Comparison of ENCODE assay signal across 8 mouse cellular contexts in genomic region chr9:63755671-63756543, GRCm38 (mm10). TPM values are rescaled to one million over a fixed set of nuclear protein-coding genes. Genes with fewer than 3 reads are reported as not detected.
DNase-seq lines count a peak whose midpoint lies in the region; ATAC-seq lines count a peak whose summit lies in the region.

No protein-coding gene starts in this region.

- ATAC-seq in kidney, embryonic 14.5 days (ENCODE audit: low FRiP score, low TSS enrichment): no peak
- no peak for ATAC-seq in heart, embryonic 11.5 days (replicated peaks; ENCODE audit: insufficient number of reproducible peaks, low FRiP score, low TSS enrichment)
- ATAC-seq in liver, embryonic 11.5 days (replicated peaks; ENCODE audit: low FRiP score): no peak

- peak overlapping the region; percentile 90 for H3K4me2 ChIP-seq in kidney, embryonic 14.5 days (replicated peaks; ENCODE audit: low read depth, low read length)
- H3K4me2 ChIP-seq in heart, embryonic 11.5 days: peak overlapping the region; percentile 94
- peak overlapping the region; percentile 92 for H3K4me2 ChIP-seq in liver, embryonic 11.5 days

- no peak for DNase-seq in kidney, adult 9 months
- peak; percentile 49 for DNase-seq in adipocyte (ENCODE audit: low spot score)
- DNase-seq in liver, embryonic 11.5 days (ENCODE audit: low spot score): no peak
- peak; percentile 36 for DNase-seq in thymus, postnatal 4 days
- DNase-seq in ovary, adult 18-20 months (ENCODE audit: low spot score): no peak
- no peak for DNase-seq in gastrocnemius, postnatal 4 days (ENCODE audit: low spot score in 2 of 2)

- peaks cover 57% of the 10 kb centered on the region for H3K4me1 ChIP-seq in kidney, embryonic 14.5 days (ENCODE audit: control insufficient read depth, insufficient read depth, low read length)
- peaks cover 53% of the 10 kb centered on the region for H3K4me1 ChIP-seq in heart, embryonic 11.5 days (ENCODE audit: control insufficient read depth, insufficient read depth, low read length)
- peaks cover 55% of the 10 kb centered on the region for H3K4me1 ChIP-seq in liver, embryonic 11.5 days (replicated peaks; ENCODE audit: control insufficient read depth, insufficient read depth, low read length)

- peak overlapping the region; percentile 95 for H3K4me3 ChIP-seq in kidney, embryonic 14.5 days (ENCODE audit: low read length)
- H3K4me3 ChIP-seq in heart, embryonic 11.5 days (ENCODE audit: low read depth, low read length): peak overlapping the region; percentile 75
- peak overlapping the region; percentile 87 for H3K4me3 ChIP-seq in liver, embryonic 11.5 days (ENCODE audit: low read depth, low read length)

- WGBS in kidney, embryonic 14.5 days: 21% methylated on average over 15 of the region's 15 CpGs
- 31% methylated on average over 15 of the region's 15 CpGs for WGBS in heart, embryonic 11.5 days (ENCODE audit: insufficient replicate concordance)
- 39% methylated on average over 15 of the region's 15 CpGs for WGBS in liver, embryonic 11.5 days

- 0 out of 2 replicates have a peak, but pooled peaks cover 3% of the 10 kb centered on the region for H3K36me3 ChIP-seq in kidney, embryonic 14.5 days (ENCODE audit: control insufficient read depth, insufficient read depth, low read length)
- no peaks in the 10 kb centered on the region for H3K36me3 ChIP-seq in heart, embryonic 11.5 days (ENCODE audit: control insufficient read depth, insufficient read depth, low read length)
- H3K36me3 ChIP-seq in liver, embryonic 11.5 days (ENCODE audit: control insufficient read depth, insufficient read depth, low read length): no peaks in the 10 kb centered on the region

- H3K9ac ChIP-seq in kidney, embryonic 14.5 days (ENCODE audit: low read depth, low read length): peak overlapping the region; percentile 95
- peak overlapping the region; percentile 87 for H3K9ac ChIP-seq in heart, embryonic 11.5 days (ENCODE audit: low read depth, low read length)
- H3K9ac ChIP-seq in liver, embryonic 11.5 days (ENCODE audit: low read depth, low read length): peak overlapping the region; percentile 83

- no peak overlapping the region for H3K27ac ChIP-seq in kidney, embryonic 14.5 days (ENCODE audit: low read depth, low read length)
- peak overlapping the region; percentile 95 for H3K27ac ChIP-seq in heart, embryonic 11.5 days (ENCODE audit: low read depth, low read length)
- no peak overlapping the region for H3K27ac ChIP-seq in liver, embryonic 11.5 days (ENCODE audit: low read depth, low read length)

- H3K27me3 ChIP-seq in kidney, embryonic 14.5 days (ENCODE audit: control insufficient read depth, insufficient read depth, low read length): no peaks in the 10 kb centered on the region
- H3K27me3 ChIP-seq in heart, embryonic 11.5 days (ENCODE audit: control insufficient read depth, insufficient read depth, low read length): no peaks in the 10 kb centered on the region
- no peaks in the 10 kb centered on the region for H3K27me3 ChIP-seq in liver, embryonic 11.5 days (replicated peaks; ENCODE audit: control insufficient read depth, insufficient read depth, low read length)

- H3K9me3 ChIP-seq in kidney, embryonic 14.5 days (ENCODE audit: control insufficient read depth, low read length): no peaks in the 10 kb centered on the region
- H3K9me3 ChIP-seq in heart, embryonic 11.5 days (replicated peaks; ENCODE audit: control insufficient read depth, low read length): no peaks in the 10 kb centered on the region
- no peaks in the 10 kb centered on the region for H3K9me3 ChIP-seq in liver, embryonic 11.5 days (ENCODE audit: control insufficient read depth, low read length)

RNA-seq across cellular contexts. Expression of gene Smad3, which starts 1.9 kb away (rescaled TPM):
- 17.6 and 21.2 TPM in 2 replicates for polyA plus RNA-seq in kidney, embryonic 14.5 days (2014; fragmentation: Nextera tagmentation; extraction: Ambion mirVana)
- polyA plus RNA-seq in heart, embryonic 11.5 days (2014; fragmentation: Nextera tagmentation; extraction: Ambion mirVana): 9.7 and 11.4 TPM in 2 replicates
- polyA plus RNA-seq in liver, embryonic 11.5 days (2014; fragmentation: Nextera tagmentation; extraction: Ambion mirVana): 7.2 and 7.3 TPM in 2 replicates
- total RNA-seq in gastrocnemius, postnatal 4 days (2021): 10 to 100 TPM; 42.9 to 44.6 TPM

Comparison
In these comparisons a context has a peak if more than half of its experiments do, and no peak if none do; other contexts are left out.
1. DNase-seq: peak in adipocyte (single experiment) and thymus, postnatal 4 days (single experiment); none in kidney, adult 9 months (single experiment), liver, embryonic 11.5 days (single experiment), ovary, adult 18-20 months (single experiment) and gastrocnemius, postnatal 4 days (0 of 2).
2. Peak in every context shown above with its lines, with median percentiles within 50 percentile points of each other: H3K4me2 ChIP-seq, H3K4me3 ChIP-seq and H3K9ac ChIP-seq.